21 mouse cellular contexts compared by ENCODE assay signal in genomic region chr14:45460491-45460890, GRCm38 (mm10). TPM values are rescaled to one million over a fixed set of nuclear protein-coding genes. Genes with fewer than 3 reads are reported as not detected.
DNase-seq lines count a peak whose midpoint lies in the region; ATAC-seq lines count a peak whose summit lies in the region.
"Had no signal": no experiment of that assay in that cellular context is flagged by ENCODE, and none has a peak within 500 bp of the region (broad histone marks: within the 10 kb centered on the region; RNA-seq: fewer than 3 reads in every experiment).

No protein-coding gene starts in this region.

- H3K4me1 ChIP-seq in heart, embryonic 10.5 days, result peaks cover 44% of the 10 kb centered on the region
- peaks cover 48% of the 10 kb centered on the region for H3K4me1 ChIP-seq in heart, embryonic 12.5 days (replicated peaks)

- DNase-seq in heart, embryonic 10.5 days (ENCODE audit: low spot score), result peak; percentile 57
- peak; percentile 65 for DNase-seq in testis, postnatal 14 days (ENCODE audit: low spot score)
- no peak for DNase-seq in testis, postnatal 10 days (ENCODE audit: low spot score)
- no peak for DNase-seq in embryo, embryonic 11 days
- DNase-seq: adrenal gland, adult 8-10 months; adrenal gland, postnatal 14 days; adrenal gland, postnatal 36 days; cerebellum, adult 11-12 months; cerebellum, adult 2 months; cerebellum, adult 9-10 months; cerebellum, postnatal 10 days; cerebellum, postnatal 25 days had no signal

- 88% methylated on average over 10 of the region's 10 CpGs for WGBS in heart, embryonic 10.5 days
- 90% methylated on average over 10 of the region's 10 CpGs for WGBS in heart, embryonic 12.5 days

- no peaks in the 10 kb centered on the region for H3K9me3 ChIP-seq in heart, embryonic 10.5 days
- H3K9me3 ChIP-seq in heart, embryonic 12.5 days (replicated peaks), result no peaks in the 10 kb centered on the region
- H3K9me3 ChIP-seq: embryonic facial prominence, embryonic 13.5 days; embryonic facial prominence, embryonic 15.5 days; forebrain, embryonic 10.5 days; forebrain, embryonic 12.5 days had no signal

- H3K27ac ChIP-seq in heart, embryonic 10.5 days, result no peak overlapping the region
- no peak overlapping the region for H3K27ac ChIP-seq in heart, embryonic 12.5 days (ENCODE audit: poor library complexity, severe bottlenecking)
- H3K27ac ChIP-seq: embryonic facial prominence, embryonic 13.5 days; embryonic facial prominence, embryonic 15.5 days; forebrain, embryonic 10.5 days; forebrain, embryonic 12.5 days had no signal

- H3K4me2 ChIP-seq in heart, embryonic 12.5 days, result no peak overlapping the region
- H3K4me2 ChIP-seq: embryonic facial prominence, embryonic 13.5 days; embryonic facial prominence, embryonic 15.5 days; forebrain, embryonic 12.5 days had no signal

- H3K27me3 ChIP-seq in heart, embryonic 10.5 days (ENCODE audit: insufficient read depth, poor library complexity, severe bottlenecking), result no peaks in the 10 kb centered on the region
- no peaks in the 10 kb centered on the region for H3K27me3 ChIP-seq in heart, embryonic 12.5 days (replicated peaks)
- H3K27me3 ChIP-seq: embryonic facial prominence, embryonic 13.5 days; embryonic facial prominence, embryonic 15.5 days; forebrain, embryonic 12.5 days had no signal

- ATAC-seq in heart, embryonic 12.5 days (ENCODE audit: insufficient number of reproducible peaks, low FRiP score), result no peak
- ATAC-seq: activated CD4-positive, CD25-positive, alpha-beta regulatory T cell, adult 4 months; forebrain, embryonic 14.5 days; forebrain, embryonic 16.5 days had no signal

- no peak overlapping the region for H3K4me3 ChIP-seq in heart, embryonic 10.5 days
- H3K4me3 ChIP-seq in heart, embryonic 12.5 days, result no peak overlapping the region
- H3K4me3 ChIP-seq: embryonic facial prominence, embryonic 13.5 days; embryonic facial prominence, embryonic 15.5 days; erythroblast, embryonic 14.5 days; forebrain, embryonic 10.5 days; forebrain, embryonic 12.5 days had no signal

- peaks cover 77% of the 10 kb centered on the region for H3K36me3 ChIP-seq in heart, embryonic 10.5 days
- H3K36me3 ChIP-seq in heart, embryonic 12.5 days, result peaks cover 65% of the 10 kb centered on the region

- no peak overlapping the region for H3K9ac ChIP-seq in heart, embryonic 12.5 days
- H3K9ac ChIP-seq: embryonic facial prominence, embryonic 13.5 days; embryonic facial prominence, embryonic 15.5 days; forebrain, embryonic 12.5 days had no signal

RNA-seq across cellular contexts. Expression of gene Gnpnat1, which starts 55.8 kb away (rescaled TPM):
- 34.9 and 54.4 TPM in 2 replicates for polyA plus RNA-seq in heart, embryonic 10.5 days (2016; fragmentation: Nextera tagmentation; extraction: Ambion mirVana)
- 30.5 and 33.0 TPM in 2 replicates for polyA plus RNA-seq in heart, embryonic 12.5 days (2016; fragmentation: Nextera tagmentation; extraction: Ambion mirVana)
- polyA plus RNA-seq: erythroblast, embryonic 14.5 days had no signal

Comparison
In these comparisons a context has a peak if more than half of its experiments do, and no peak if none do; other contexts are left out.
1. DNase-seq: peak in heart, embryonic 10.5 days (single experiment) and testis, postnatal 14 days (single experiment); none in testis, postnatal 10 days (single experiment) and embryo, embryonic 11 days (single experiment).